Mouse (Mus musculus) cerebellum, postnatal 25 days (tissue): ENCODE results near the gene Frat1.
A peak's percentile ranks its signal among the peaks of the same experiment; 100 is the strongest.

Experiments used
- DNase-seq, 2 experiments: peaks; one replicate each; pipeline ENCODE4 v3.0.0; 2021; ENCODE audit warnings: mixed read lengths in 2 of 2

Gene Frat1

GRCm38 (mm10) chr19:41817325-41817724 is 12.4 kb upstream of the Frat1 start:
- DNase-seq: peak in 1 of 2 experiments; percentile 21

GRCm38 (mm10) chr19:41818749-41819148 is 11.0 kb upstream of the Frat1 start:
- no peak for DNase-seq

- no peak for DNase-seq
These were observed 8.3 kb upstream of the Frat1 start for GRCm38 (mm10) chr19:41821436-41821835.

GRCm38 (mm10) chr19:41822589-41822988 is 7.2 kb upstream of the Frat1 start:
- no peak for DNase-seq

- DNase-seq: no peak
These were observed 4.8 kb upstream of the Frat1 start for GRCm38 (mm10) chr19:41824950-41825349.

GRCm38 (mm10) chr19:41826529-41826928 is 3.2 kb upstream of the Frat1 start:
- DNase-seq: no peak

GRCm38 (mm10) chr19:41828941-41829340 is 829 bp upstream of the Frat1 start:
- DNase-seq: no peak

- peak; percentile 70 to 74 for DNase-seq
These were observed 599 bp downstream of the Frat1 start for GRCm38 (mm10) chr19:41830106-41831031.

GRCm38 (mm10) chr19:41831101-41831570 is 1.4 kb downstream of the Frat1 start:
- peak; percentile 59 to 77 for DNase-seq

GRCm38 (mm10) chr19:41831718-41832391 is 2.1 kb downstream of the Frat1 start:
- no peak for DNase-seq

GRCm38 (mm10) chr19:41832501-41833201 is 2.9 kb downstream of the Frat1 start:
- no peak for DNase-seq

GRCm38 (mm10) chr19:41835407-41835806 is 5.6 kb downstream of the Frat1 start:
- no peak for DNase-seq

GRCm38 (mm10) chr19:41835816-41836215 is 6.0 kb downstream of the Frat1 start:
- DNase-seq: no peak

- DNase-seq: no peak
These were observed 6.9 kb downstream of the Frat1 start for GRCm38 (mm10) chr19:41836719-41837118.

GRCm38 (mm10) chr19:41837194-41837916 is 7.6 kb downstream of the Frat1 start:
- DNase-seq: no peak

- DNase-seq: no peak
These were observed 8.1 kb downstream of the Frat1 start for GRCm38 (mm10) chr19:41837917-41838261.

GRCm38 (mm10) chr19:41838808-41839207 is 9.0 kb downstream of the Frat1 start:
- DNase-seq: no peak

GRCm38 (mm10) chr19:41839685-41840084 is 9.9 kb downstream of the Frat1 start:
- no peak for DNase-seq

GRCm38 (mm10) chr19:41841105-41841750 is 11.5 kb downstream of the Frat1 start:
- peak in 1 of 2 experiments; percentile 17 for DNase-seq

GRCm38 (mm10) chr19:41842196-41842595 is 12.4 kb downstream of the Frat1 start:
- peak; percentile 53 to 57 for DNase-seq

GRCm38 (mm10) chr19:41842706-41843105 is 12.9 kb downstream of the Frat1 start:
- DNase-seq: no peak

- no peak for DNase-seq
These were observed 14.6 kb downstream of the Frat1 start for GRCm38 (mm10) chr19:41844345-41844744.
